Comparison of ENCODE assay signal across 14 mouse cellular contexts in the genomic region with DNA sequence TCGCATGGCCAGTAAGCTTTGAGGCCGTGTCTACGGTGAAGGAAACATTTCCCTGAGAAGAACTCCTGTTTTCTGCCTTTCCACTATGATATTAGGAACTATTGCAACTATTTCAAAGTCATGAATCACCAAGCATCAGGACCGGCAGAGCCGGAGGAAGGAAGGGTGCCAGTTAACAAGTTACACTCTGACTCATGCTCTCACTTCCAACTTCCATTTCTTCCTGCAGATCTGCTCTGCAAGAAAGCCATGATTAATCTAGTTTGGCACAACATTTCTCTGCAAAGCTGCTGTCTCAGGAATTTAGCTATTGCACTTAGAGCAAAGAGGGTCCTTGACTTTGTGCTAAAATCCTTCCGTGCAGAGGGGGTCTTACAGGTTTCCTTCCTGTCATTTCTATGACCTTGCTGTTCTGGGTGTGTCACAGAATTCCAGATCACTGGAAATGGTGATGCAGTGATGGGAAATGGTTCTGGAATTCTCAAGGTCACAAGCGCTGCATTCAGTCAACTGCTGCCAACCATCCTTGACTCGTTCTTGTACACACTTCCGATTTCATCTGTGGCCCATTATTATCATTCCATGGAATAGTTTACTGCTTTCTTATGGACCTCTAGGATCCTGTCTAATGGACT. TPM values are rescaled to one million over a fixed set of nuclear protein-coding genes. Genes with fewer than 3 reads are reported as not detected.
DNase-seq lines count a peak whose midpoint lies in the region; ATAC-seq and TF ChIP-seq lines count a peak whose summit lies in the region.
"Had no signal": no experiment of that assay in that cellular context is flagged by ENCODE, and none has a peak within 500 bp of the region (broad histone marks: within the 10 kb centered on the region; RNA-seq: fewer than 3 reads in every experiment).

No protein-coding gene starts in this region.

- no peaks in the 10 kb centered on the region for H3K9me3 ChIP-seq in liver, embryonic 15.5 days (replicated peaks)
- H3K9me3 ChIP-seq in forebrain, postnatal 0 days (ENCODE audit: low read length) = no peaks in the 10 kb centered on the region

- no peak for TF ChIP-seq CTCF in forebrain, postnatal 0 days (IDR thresholded peaks at IDR 0.05; ENCODE audit: low read depth)

- H3K4me2 ChIP-seq in liver, embryonic 15.5 days = no peak overlapping the region
- H3K4me2 ChIP-seq in forebrain, postnatal 0 days (ENCODE audit: low read depth) = no peak overlapping the region

- peak; percentile 48 for DNase-seq in adrenal gland, postnatal 14 days
- no peak for DNase-seq in adrenal gland, postnatal 25 days
- peak; percentile 13 for DNase-seq in lung, postnatal 10 days
- no peak for DNase-seq in lung, postnatal 4 days
- peak; percentile 55 for DNase-seq in telencephalon, adult 2 months (ENCODE audit: low read depth, low spot score)
- DNase-seq in forebrain, postnatal 0 days = no peak
- DNase-seq in kidney, adult 8-10 months = no peak
- DNase-seq: cerebellum, postnatal 25 days; gastrocnemius, postnatal 36 days; kidney, postnatal 14 days; midbrain, embryonic 14.5 days had no signal

- 65% methylated on average over 9 of the region's 9 CpGs for WGBS in liver, embryonic 15.5 days (ENCODE audit: insufficient replicate concordance)
- WGBS in forebrain, postnatal 0 days = 85% methylated on average over 9 of the region's 9 CpGs

- H3K36me3 ChIP-seq in liver, embryonic 15.5 days (replicated peaks) = no peaks in the 10 kb centered on the region
- H3K36me3 ChIP-seq in forebrain, postnatal 0 days (ENCODE audit: insufficient read depth) = no peaks in the 10 kb centered on the region

- ATAC-seq in liver, embryonic 15.5 days (ENCODE audit: insufficient read depth) = no peak
- no peak for ATAC-seq in forebrain, postnatal 0 days

- no peak overlapping the region for H3K4me3 ChIP-seq in liver, embryonic 15.5 days (replicated peaks)
- no peak overlapping the region for H3K4me3 ChIP-seq in forebrain, postnatal 0 days (ENCODE audit: low read depth, low read length)

- no peaks in the 10 kb centered on the region for H3K27me3 ChIP-seq in liver, embryonic 15.5 days
- no peaks in the 10 kb centered on the region for H3K27me3 ChIP-seq in forebrain, postnatal 0 days (ENCODE audit: insufficient read depth, low read length)

- no peaks in the 10 kb centered on the region; the same call in 1 of the 2 replicates for H3K4me1 ChIP-seq in liver, embryonic 15.5 days (replicated peaks)
- H3K4me1 ChIP-seq in forebrain, postnatal 0 days (ENCODE audit: insufficient read depth) = no peaks in the 10 kb centered on the region

- peak overlapping the region; percentile 46; the same call in 1 of the 2 replicates for H3K27ac ChIP-seq in liver, embryonic 15.5 days (replicated peaks)
- no peak overlapping the region for H3K27ac ChIP-seq in forebrain, postnatal 0 days (ENCODE audit: low read depth, low read length)

- no peak overlapping the region for H3K9ac ChIP-seq in liver, embryonic 15.5 days
- H3K9ac ChIP-seq in forebrain, postnatal 0 days = no peak overlapping the region

RNA-seq across cellular contexts. Expression of a gene that starts 8.9 kb away (rescaled TPM):
- total RNA-seq in adrenal gland, postnatal 14 days (2021) = 168 and 171 TPM in 2 replicates
- total RNA-seq in adrenal gland, postnatal 25 days (2021) = 204 and 221 TPM in 2 replicates
- 8.3 and 11.3 TPM in 2 replicates for polyA plus RNA-seq in liver, embryonic 15.5 days (2015; fragmentation: Nextera tagmentation; extraction: Ambion mirVana)
- total RNA-seq in forebrain, postnatal 0 days (2014; rRNA removed) = 64.2 and 68.4 TPM in 2 replicates
- 16.1 and 16.9 TPM in 2 replicates for polyA plus RNA-seq in forebrain, postnatal 0 days (2015; fragmentation: Nextera tagmentation; extraction: Ambion mirVana)

RNA-seq across cellular contexts. Expression of a gene that starts 30.8 kb away (rescaled TPM):
- total RNA-seq in adrenal gland, postnatal 14 days (2021) = 19.3 and 21.8 TPM in 2 replicates
- 12.5 and 14.5 TPM in 2 replicates for total RNA-seq in adrenal gland, postnatal 25 days (2021)
- 95.4 and 113 TPM in 2 replicates for polyA plus RNA-seq in liver, embryonic 15.5 days (2015; fragmentation: Nextera tagmentation; extraction: Ambion mirVana)
- total RNA-seq in forebrain, postnatal 0 days (2014; rRNA removed) = 4.4 and 5.5 TPM in 2 replicates
- 12.9 and 15.2 TPM in 2 replicates for polyA plus RNA-seq in forebrain, postnatal 0 days (2015; fragmentation: Nextera tagmentation; extraction: Ambion mirVana)

RNA-seq across cellular contexts. Expression of a gene that starts 38.8 kb away (rescaled TPM):
- 135 and 157 TPM in 2 replicates for total RNA-seq in adrenal gland, postnatal 14 days (2021)
- total RNA-seq in adrenal gland, postnatal 25 days (2021) = 87.2 and 92.5 TPM in 2 replicates
- 50.0 and 55.1 TPM in 2 replicates for polyA plus RNA-seq in liver, embryonic 15.5 days (2015; fragmentation: Nextera tagmentation; extraction: Ambion mirVana)
- total RNA-seq in forebrain, postnatal 0 days (2014; rRNA removed) = 25.0 and 29.1 TPM in 2 replicates
- polyA plus RNA-seq in forebrain, postnatal 0 days (2015; fragmentation: Nextera tagmentation; extraction: Ambion mirVana) = 74.2 and 79.4 TPM in 2 replicates

RNA-seq across cellular contexts. Expression of a gene that starts 39.0 kb away (rescaled TPM):
- 24.3 and 26.0 TPM in 2 replicates for total RNA-seq in adrenal gland, postnatal 14 days (2021)
- 30.2 and 32.5 TPM in 2 replicates for total RNA-seq in adrenal gland, postnatal 25 days (2021)
- 20.4 and 23.2 TPM in 2 replicates for polyA plus RNA-seq in liver, embryonic 15.5 days (2015; fragmentation: Nextera tagmentation; extraction: Ambion mirVana)
- 39.2 and 45.4 TPM in 2 replicates for total RNA-seq in forebrain, postnatal 0 days (2014; rRNA removed)
- polyA plus RNA-seq in forebrain, postnatal 0 days (2015; fragmentation: Nextera tagmentation; extraction: Ambion mirVana) = 31.4 and 31.7 TPM in 2 replicates

RNA-seq across cellular contexts. Expression of a gene that starts 51.5 kb away (rescaled TPM):
- not detected in 2 replicates for total RNA-seq in adrenal gland, postnatal 14 days (2021)
- not detected in 2 replicates for total RNA-seq in adrenal gland, postnatal 25 days (2021)
- not detected in 2 replicates for polyA plus RNA-seq in liver, embryonic 15.5 days (2015; fragmentation: Nextera tagmentation; extraction: Ambion mirVana)
- total RNA-seq in forebrain, postnatal 0 days (2014; rRNA removed) = 0.86 TPM in 1 of 2 replicates, not detected in the other
- polyA plus RNA-seq in forebrain, postnatal 0 days (2015; fragmentation: Nextera tagmentation; extraction: Ambion mirVana) = not detected in 2 replicates
- total RNA-seq: gastrocnemius, postnatal 36 days had no signal
- polyA plus RNA-seq: hindbrain, embryonic 11.5 days; limb, embryonic 11.5 days; midbrain, embryonic 14.5 days had no signal

Comparison
In these comparisons a context has a peak if more than half of its experiments do, and no peak if none do; other contexts are left out.
1. DNase-seq: peak in adrenal gland, postnatal 14 days (single experiment), lung, postnatal 10 days (single experiment) and telencephalon, adult 2 months (single experiment); none in adrenal gland, postnatal 25 days (single experiment), lung, postnatal 4 days (0 of 2), forebrain, postnatal 0 days (single experiment) and kidney, adult 8-10 months (0 of 2).